Mouse (Mus musculus) kidney, adult 9 months (tissue): ENCODE measurements at regions not wholly inside any gene's neighbourhood (a gene's known extent, or its start where the extent isn't known, plus 50 kb on each side); places are given as distances from the start of the nearest gene placed in this dataset.

Experiments
- DNase-seq: peaks from one replicate; pipeline ENCODE4 v3.0.0; 2022

GRCm38 (mm10) chr12:54312522-54313210 is 109.0 kb upstream of the Egln3 start:
- DNase-seq: peak; percentile 51

- no peak for DNase-seq
Measured at GRCm38 (mm10) chr12:54311896-54312521, 108.3 kb upstream of the Egln3 start.

- DNase-seq: no peak
Measured at GRCm38 (mm10) chr12:54309874-54310273, 106.2 kb upstream of the Egln3 start.

- DNase-seq: no peak
Measured at GRCm38 (mm10) chr12:54309219-54309618, 105.6 kb upstream of the Egln3 start.

- no peak for DNase-seq
Measured at GRCm38 (mm10) chr12:54305135-54305630, 101.5 kb upstream of the Egln3 start.

GRCm38 (mm10) chr12:54303746-54304145 is 100.1 kb upstream of the Egln3 start:
- no peak for DNase-seq

- DNase-seq: no peak
Measured at GRCm38 (mm10) chr12:54299506-54299905, 95.8 kb upstream of the Egln3 start.

- no peak for DNase-seq
Measured at GRCm38 (mm10) chr12:54293248-54293647, 89.6 kb upstream of the Egln3 start.

- no peak for DNase-seq
Measured at GRCm38 (mm10) chr12:54290311-54290710, 86.7 kb upstream of the Egln3 start.

GRCm38 (mm10) chr12:54288747-54289146 is 85.1 kb upstream of the Egln3 start:
- DNase-seq: no peak

- DNase-seq: no peak
Measured at GRCm38 (mm10) chr12:54288041-54288502, 84.4 kb upstream of the Egln3 start.

- DNase-seq: no peak
Measured at GRCm38 (mm10) chr12:54286911-54287819, 83.5 kb upstream of the Egln3 start.

GRCm38 (mm10) chr12:54283646-54284045 is 80.0 kb upstream of the Egln3 start:
- DNase-seq: no peak

- no peak for DNase-seq
Measured at GRCm38 (mm10) chr12:54283011-54283410, 79.4 kb upstream of the Egln3 start.

GRCm38 (mm10) chr12:54282281-54282921 is 78.7 kb upstream of the Egln3 start:
- DNase-seq: no peak

GRCm38 (mm10) chr12:54280457-54280856 is 76.8 kb upstream of the Egln3 start:
- no peak for DNase-seq

- no peak for DNase-seq
Measured at GRCm38 (mm10) chr12:54280001-54280400, 76.3 kb upstream of the Egln3 start.

GRCm38 (mm10) chr12:54276978-54277537 is 73.4 kb upstream of the Egln3 start:
- no peak for DNase-seq

GRCm38 (mm10) chr12:54273506-54273905 is 69.8 kb upstream of the Egln3 start:
- no peak for DNase-seq

- no peak for DNase-seq
Measured at GRCm38 (mm10) chr12:54272696-54273095, 69.0 kb upstream of the Egln3 start.

GRCm38 (mm10) chr12:54272226-54272625 is 68.6 kb upstream of the Egln3 start:
- peak; percentile 34 for DNase-seq

- no peak for DNase-seq
Measured at GRCm38 (mm10) chr12:54265852-54266251, 62.2 kb upstream of the Egln3 start.
